Mouse (Mus musculus): ENCODE measurements around the gene Hoga1. TPM values are rescaled to one million over a fixed set of nuclear protein-coding genes. Genes with fewer than 3 reads are reported as not detected.

Gene Hoga1
- polyA plus RNA-seq, 1 experiment from 2014 or later, result 1.3 TPM

DNA sequence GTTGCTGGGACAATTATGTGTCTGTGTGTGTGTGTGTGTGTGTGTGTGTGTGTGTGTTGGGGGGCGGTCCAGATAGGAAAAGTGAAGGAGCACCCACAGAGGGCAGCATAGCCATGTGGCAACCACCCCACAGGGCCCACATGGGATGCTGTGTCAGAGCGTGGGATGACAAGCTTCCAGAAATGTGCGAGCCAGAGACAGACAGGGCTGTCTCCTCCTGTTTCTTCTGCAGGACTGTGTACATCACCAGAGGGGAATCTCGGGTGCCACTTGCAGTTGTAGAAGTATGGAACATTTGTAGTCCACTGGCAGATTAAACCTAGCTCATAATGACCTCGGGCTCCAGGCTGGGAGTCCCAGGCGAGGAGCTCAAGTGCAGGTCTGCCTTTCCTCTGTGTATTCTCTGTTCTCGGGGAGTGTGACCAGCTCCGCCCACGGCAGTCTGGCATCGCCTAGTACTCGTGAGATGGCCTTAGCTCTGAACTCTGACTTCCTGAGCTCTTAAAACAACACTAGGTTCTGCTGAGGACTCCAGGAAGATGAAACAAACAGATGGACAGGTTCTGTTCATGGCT is 10.4 kb upstream of the Hoga1 start:
- 57% methylated on average over 11 of the region's 11 CpGs for WGBS
- no peaks in the 10 kb centered on the region for H3K9me3 ChIP-seq (ENCODE audit: control insufficient read depth, low read length)
- H3K9ac ChIP-seq (replicated peaks; ENCODE audit: low read length), result no peak overlapping the region
- H3K4me2 ChIP-seq (ENCODE audit: low read length), result no peak overlapping the region
- ATAC-seq (ENCODE audit: low FRiP score, low TSS enrichment) (0 out of 2 replicates have a peak, but pooled peaks have one; percentile 6), DNase-seq (no peak)
- no peak overlapping the region for H3K27ac ChIP-seq (replicated peaks; ENCODE audit: low read depth, low read length)
- no peaks in the 10 kb centered on the region for H3K4me1 ChIP-seq (ENCODE audit: control insufficient read depth, insufficient read depth, low read length)
- no peak overlapping the region for H3K4me3 ChIP-seq (replicated peaks; ENCODE audit: low read depth, low read length)
- no peaks in the 10 kb centered on the region for H3K27me3 ChIP-seq (ENCODE audit: control insufficient read depth, insufficient read depth, low read length)
- H3K36me3 ChIP-seq (ENCODE audit: control insufficient read depth, insufficient read depth, low read length), result no peaks in the 10 kb centered on the region

DNA sequence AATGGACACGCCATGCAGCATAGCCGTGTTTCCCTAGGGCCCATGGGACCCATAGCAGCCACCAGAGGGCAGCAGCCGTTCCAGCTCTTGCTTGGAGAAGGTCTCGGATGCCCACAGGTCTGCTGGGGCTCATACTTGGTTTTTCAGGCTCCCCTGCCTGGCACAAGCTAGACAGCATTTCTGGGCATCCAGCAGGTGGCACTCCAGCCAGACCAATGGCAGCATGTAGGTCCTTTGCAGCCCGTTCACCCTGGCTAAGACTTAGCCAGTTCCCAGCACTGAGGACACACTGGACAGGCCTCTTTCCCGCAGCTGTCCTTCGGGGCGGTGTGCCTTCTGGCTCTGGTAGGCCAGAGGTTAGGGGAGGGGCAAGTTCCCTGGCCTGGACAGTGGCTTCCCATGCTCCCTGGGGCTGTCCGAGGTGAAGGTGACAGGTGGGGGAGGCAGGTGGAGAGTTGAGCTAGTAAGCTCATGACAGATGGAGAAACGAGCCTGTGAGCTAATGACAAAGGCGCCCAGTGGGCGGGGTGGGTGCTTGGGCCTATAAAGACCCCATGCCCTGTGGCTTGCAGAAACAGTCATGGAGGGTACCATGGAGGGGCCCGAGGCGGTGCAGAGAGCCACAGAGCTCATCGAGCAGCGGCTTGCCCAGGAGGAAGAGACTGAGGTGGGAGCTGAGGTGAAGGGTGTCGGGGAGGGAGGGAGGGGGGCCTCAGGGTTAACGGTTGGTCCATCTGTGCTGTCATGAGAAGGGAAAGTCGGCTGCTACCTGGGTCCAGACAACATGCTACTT is 9.8 kb upstream of the Hoga1 start, which contains the start of gene Ankrd2:
TSS of gene Ankrd2 (plus strand) at position 545 of the 793 bp plus-strand sequence.
- no peak within 1 kb of the TSS for H3K9ac ChIP-seq (replicated peaks; ENCODE audit: low read length)
- no peak within 1 kb of the TSS for H3K4me3 ChIP-seq (replicated peaks; ENCODE audit: low read depth, low read length)
- 65% methylated on average over 19 of the region's 19 CpGs for WGBS
- H3K4me1 ChIP-seq (ENCODE audit: control insufficient read depth, insufficient read depth, low read length), result no peaks in the 10 kb centered on the region
- ATAC-seq (ENCODE audit: low FRiP score, low TSS enrichment) (peak; percentile 60; the same call in 1 of the 2 replicates), DNase-seq (peak; percentile 88)
- no peaks in the 10 kb centered on the region for H3K9me3 ChIP-seq (ENCODE audit: control insufficient read depth, low read length)
- H3K27me3 ChIP-seq (ENCODE audit: control insufficient read depth, insufficient read depth, low read length), result no peaks in the 10 kb centered on the region
- no peaks in the 10 kb centered on the region for H3K36me3 ChIP-seq (ENCODE audit: control insufficient read depth, insufficient read depth, low read length)
- no peak within 1 kb of the TSS for H3K27ac ChIP-seq (replicated peaks; ENCODE audit: low read depth, low read length)
- no peak within 1 kb of the TSS for H3K4me2 ChIP-seq (ENCODE audit: low read length)

- Histone ChIP-seq H3K4me2 (ENCODE audit: low read length) (no peak overlapping the region), H3K4me1 (ENCODE audit: control insufficient read depth, insufficient read depth, low read length) (no peaks in the 10 kb centered on the region), H3K4me3 (replicated peaks; ENCODE audit: low read depth, low read length) (no peak overlapping the region), H3K36me3 (ENCODE audit: control insufficient read depth, insufficient read depth, low read length) (no peaks in the 10 kb centered on the region), H3K9me3 (ENCODE audit: control insufficient read depth, low read length) (no peaks in the 10 kb centered on the region), H3K27me3 (ENCODE audit: control insufficient read depth, insufficient read depth, low read length) (no peaks in the 10 kb centered on the region), H3K9ac (replicated peaks; ENCODE audit: low read length) (no peak overlapping the region), H3K27ac (replicated peaks; ENCODE audit: low read depth, low read length) (no peak overlapping the region)
- ATAC-seq (ENCODE audit: low FRiP score, low TSS enrichment) (no peak), DNase-seq (no peak)
- 85% methylated on average over 3 of the region's 3 CpGs for WGBS
Observed at GRCm38 (mm10) chr19:42036357-42036756, 9.1 kb upstream of the Hoga1 start.

- H3K4me3 ChIP-seq (replicated peaks; ENCODE audit: low read depth, low read length), result no peak overlapping the region
- H3K27me3 ChIP-seq (ENCODE audit: control insufficient read depth, insufficient read depth, low read length), result no peaks in the 10 kb centered on the region
- 81% methylated on average over 11 of the region's 11 CpGs for WGBS
- H3K36me3 ChIP-seq (ENCODE audit: control insufficient read depth, insufficient read depth, low read length), result no peaks in the 10 kb centered on the region
- H3K27ac ChIP-seq (replicated peaks; ENCODE audit: low read depth, low read length), result no peak overlapping the region
- ATAC-seq (ENCODE audit: low FRiP score, low TSS enrichment) (no peak), DNase-seq (no peak)
- no peaks in the 10 kb centered on the region for H3K9me3 ChIP-seq (ENCODE audit: control insufficient read depth, low read length)
- no peak overlapping the region for H3K9ac ChIP-seq (replicated peaks; ENCODE audit: low read length)
- H3K4me1 ChIP-seq (ENCODE audit: control insufficient read depth, insufficient read depth, low read length), result no peaks in the 10 kb centered on the region
- H3K4me2 ChIP-seq (ENCODE audit: low read length), result no peak overlapping the region
Observed at GRCm38 (mm10) chr19:42037167-42037702, 8.2 kb upstream of the Hoga1 start.

- Histone ChIP-seq H3K27me3 (ENCODE audit: control insufficient read depth, insufficient read depth, low read length) (no peaks in the 10 kb centered on the region), H3K27ac (replicated peaks; ENCODE audit: low read depth, low read length) (no peak overlapping the region), H3K9me3 (ENCODE audit: control insufficient read depth, low read length) (no peaks in the 10 kb centered on the region), H3K4me3 (replicated peaks; ENCODE audit: low read depth, low read length) (no peak overlapping the region), H3K4me1 (ENCODE audit: control insufficient read depth, insufficient read depth, low read length) (no peaks in the 10 kb centered on the region), H3K4me2 (ENCODE audit: low read length) (no peak overlapping the region), H3K9ac (replicated peaks; ENCODE audit: low read length) (no peak overlapping the region), H3K36me3 (ENCODE audit: control insufficient read depth, insufficient read depth, low read length) (no peaks in the 10 kb centered on the region)
- no peak for ATAC-seq (ENCODE audit: low FRiP score, low TSS enrichment)
- DNase-seq, result no peak
- WGBS, result 88% methylated on average over 12 of the region's 12 CpGs
Observed at GRCm38 (mm10) chr19:42038310-42038709, 7.1 kb upstream of the Hoga1 start.

GRCm38 (mm10) chr19:42043988-42044387 is 1.4 kb upstream of the Hoga1 start:
- H3K9me3 ChIP-seq (ENCODE audit: control insufficient read depth, low read length), result no peaks in the 10 kb centered on the region
- H3K4me2 ChIP-seq (ENCODE audit: low read length), result no peak overlapping the region
- 94% methylated on average over 6 of the region's 6 CpGs for WGBS
- ATAC-seq (ENCODE audit: low FRiP score, low TSS enrichment) (no peak), DNase-seq (no peak)
- no peak overlapping the region for H3K9ac ChIP-seq (replicated peaks; ENCODE audit: low read length)
- no peak overlapping the region for H3K4me3 ChIP-seq (replicated peaks; ENCODE audit: low read depth, low read length)
- H3K27ac ChIP-seq (replicated peaks; ENCODE audit: low read depth, low read length), result no peak overlapping the region
- H3K27me3 ChIP-seq (ENCODE audit: control insufficient read depth, insufficient read depth, low read length), result no peaks in the 10 kb centered on the region
- no peaks in the 10 kb centered on the region for H3K4me1 ChIP-seq (ENCODE audit: control insufficient read depth, insufficient read depth, low read length)
- no peaks in the 10 kb centered on the region for H3K36me3 ChIP-seq (ENCODE audit: control insufficient read depth, insufficient read depth, low read length)

DNA sequence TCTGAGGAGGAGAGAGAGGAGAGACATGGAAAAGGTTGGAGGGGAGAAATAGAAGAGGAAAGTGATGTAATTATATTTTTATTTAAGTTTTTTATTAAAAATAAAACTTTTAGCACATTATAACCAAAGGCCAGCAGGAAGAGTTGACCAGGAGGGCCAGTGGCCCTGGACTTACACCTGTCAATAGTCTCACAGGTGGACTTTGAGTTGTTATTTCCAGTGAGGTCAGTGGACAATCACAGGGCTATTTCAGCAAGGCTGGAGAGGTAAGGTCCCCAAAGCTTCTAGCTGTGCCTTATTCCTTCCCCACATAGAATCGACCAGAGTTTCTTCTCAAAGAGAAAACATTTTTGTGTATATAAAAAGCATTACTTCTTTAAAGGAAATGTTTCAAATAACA is 4.8 kb downstream of the Hoga1 start:
- Histone ChIP-seq H3K4me3 (replicated peaks; ENCODE audit: low read depth, low read length) (no peak overlapping the region), H3K27me3 (ENCODE audit: control insufficient read depth, insufficient read depth, low read length) (no peaks in the 10 kb centered on the region), H3K36me3 (ENCODE audit: control insufficient read depth, insufficient read depth, low read length) (no peaks in the 10 kb centered on the region), H3K4me2 (ENCODE audit: low read length) (no peak overlapping the region), H3K9ac (replicated peaks; ENCODE audit: low read length) (no peak overlapping the region), H3K4me1 (ENCODE audit: control insufficient read depth, insufficient read depth, low read length) (no peaks in the 10 kb centered on the region), H3K27ac (replicated peaks; ENCODE audit: low read depth, low read length) (no peak overlapping the region), H3K9me3 (ENCODE audit: control insufficient read depth, low read length) (no peaks in the 10 kb centered on the region)
- DNase-seq, result no peak
- WGBS, result 83% methylated on average over 1 of the region's 1 CpGs
- no peak for ATAC-seq (ENCODE audit: low FRiP score, low TSS enrichment)

DNA sequence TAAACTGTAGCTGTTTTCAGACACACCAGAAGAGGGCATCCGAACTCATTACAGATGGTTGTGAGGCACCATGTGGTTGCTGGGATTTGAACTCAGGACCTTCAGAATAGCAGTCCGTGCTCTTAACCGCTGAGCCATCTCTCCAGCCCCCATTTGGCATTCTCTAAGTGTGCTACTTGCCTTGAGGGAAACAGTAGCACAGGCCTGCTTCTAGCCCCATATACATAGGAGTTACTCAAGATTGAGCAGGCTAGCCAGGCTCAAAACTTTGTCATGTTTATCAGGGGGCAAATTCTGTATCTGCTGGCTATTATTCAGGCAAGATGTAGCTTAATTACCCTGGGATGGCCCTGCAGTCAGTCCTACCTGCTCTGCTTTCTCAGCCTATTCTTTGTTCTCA is 5.9 kb downstream of the Hoga1 start:
- Histone ChIP-seq H3K9me3 (ENCODE audit: control insufficient read depth, low read length) (no peaks in the 10 kb centered on the region), H3K36me3 (ENCODE audit: control insufficient read depth, insufficient read depth, low read length) (no peaks in the 10 kb centered on the region), H3K4me2 (ENCODE audit: low read length) (no peak overlapping the region), H3K4me1 (ENCODE audit: control insufficient read depth, insufficient read depth, low read length) (no peaks in the 10 kb centered on the region), H3K27ac (replicated peaks; ENCODE audit: low read depth, low read length) (no peak overlapping the region), H3K9ac (replicated peaks; ENCODE audit: low read length) (no peak overlapping the region), H3K27me3 (ENCODE audit: control insufficient read depth, insufficient read depth, low read length) (no peaks in the 10 kb centered on the region), H3K4me3 (replicated peaks; ENCODE audit: low read depth, low read length) (no peak overlapping the region)
- DNase-seq (no peak), ATAC-seq (ENCODE audit: low FRiP score, low TSS enrichment) (no peak)
- 91% methylated on average over 3 of the region's 3 CpGs for WGBS

GRCm38 (mm10) chr19:42051948-42052347 is 6.5 kb downstream of the Hoga1 start, which contains the start of gene 4933411K16Rik:
Gene 4933411K16Rik, plus strand, starts transcription at chr19:42052248.
- no peaks in the 10 kb centered on the region for H3K27me3 ChIP-seq (ENCODE audit: control insufficient read depth, insufficient read depth, low read length)
- 74% methylated on average over 4 of the region's 4 CpGs for WGBS
- H3K4me1 ChIP-seq (ENCODE audit: control insufficient read depth, insufficient read depth, low read length), result no peaks in the 10 kb centered on the region
- ATAC-seq (ENCODE audit: low FRiP score, low TSS enrichment) (no peak), DNase-seq (no peak)
- H3K9ac ChIP-seq (replicated peaks; ENCODE audit: low read length), result no peak within 1 kb of the TSS
- H3K4me3 ChIP-seq (replicated peaks; ENCODE audit: low read depth, low read length), result no peak within 1 kb of the TSS
- H3K4me2 ChIP-seq (ENCODE audit: low read length), result no peak within 1 kb of the TSS
- no peaks in the 10 kb centered on the region for H3K36me3 ChIP-seq (ENCODE audit: control insufficient read depth, insufficient read depth, low read length)
- no peaks in the 10 kb centered on the region for H3K9me3 ChIP-seq (ENCODE audit: control insufficient read depth, low read length)
- H3K27ac ChIP-seq (replicated peaks; ENCODE audit: low read depth, low read length), result no peak within 1 kb of the TSS

Measured in midbrain, embryonic 14.5 days (tissue).